Mouse (Mus musculus) embryo, embryonic 11.5 days (tissue): ENCODE results near the gene Adprh.

Experiments used
- DNase-seq: peaks from one replicate; pipeline ENCODE4 v3.0.0-alpha.2; 2012; ENCODE audit warnings: low read depth, low spot score

Adprh gene

GRCm38 (mm10) chr16:38398266-38398665 lies 54.2 kb downstream of the Adprh start:
- DNase-seq: no peak

- DNase-seq: no peak
Observed at GRCm38 (mm10) chr16:38396155-38396554, 56.3 kb downstream of the Adprh start.

- no peak for DNase-seq
Observed at GRCm38 (mm10) chr16:38395060-38395730, 57.3 kb downstream of the Adprh start.

- DNase-seq: no peak
Observed at GRCm38 (mm10) chr16:38394191-38394618, 58.3 kb downstream of the Adprh start.
